Mouse (Mus musculus) adrenal gland, postnatal 36 days (tissue): ENCODE data around the gene Btbd16. TPM values are rescaled to one million over a fixed set of nuclear protein-coding genes. Genes with fewer than 3 reads are reported as not detected.
A peak's percentile ranks its signal among the peaks of the same experiment; 100 is the strongest.

ENCODE experiments used
- DNase-seq, 2 experiments: peaks; one replicate each; pipeline ENCODE4 v3.0.0; 2021; ENCODE audit warnings: mixed read lengths in 1 of 2
- total RNA-seq, 2 experiments: library from RNA; stranded (reverse); gene quantifications; 2 replicates each; pipeline ENCODE4 v1.2.3; 2021

The Btbd16 gene
- total RNA-seq, 2 experiments from 2014 or later: not detected

GRCm38 (mm10) chr7:130818813-130819212, 44.9 kb downstream of the Btbd16 start:
- DNase-seq: no peak

GRCm38 (mm10) chr7:130819624-130820023, 45.8 kb downstream of the Btbd16 start:
- peak in 1 of 2 experiments; percentile 41 for DNase-seq

- DNase-seq: no peak
Observed at GRCm38 (mm10) chr7:130823992-130824391, 50.1 kb downstream of the Btbd16 start.

GRCm38 (mm10) chr7:130826343-130826742, 52.5 kb downstream of the Btbd16 start:
- no peak for DNase-seq

GRCm38 (mm10) chr7:130827431-130827830, 53.6 kb downstream of the Btbd16 start:
- peak; percentile 50 to 68 for DNase-seq

GRCm38 (mm10) chr7:130827844-130828403, 54.1 kb downstream of the Btbd16 start:
- DNase-seq: no peak

GRCm38 (mm10) chr7:130828475-130828874, 54.6 kb downstream of the Btbd16 start:
- no peak for DNase-seq

GRCm38 (mm10) chr7:130831586-130831985, 57.7 kb downstream of the Btbd16 start:
- no peak for DNase-seq

GRCm38 (mm10) chr7:130834299-130834698, 60.4 kb downstream of the Btbd16 start:
- DNase-seq: peak; percentile 11 to 58

- peak; percentile 68 to 71 for DNase-seq
Observed at GRCm38 (mm10) chr7:130834958-130835861, 61.3 kb downstream of the Btbd16 start.

GRCm38 (mm10) chr7:130836066-130836465, 62.2 kb downstream of the Btbd16 start:
- DNase-seq: no peak

GRCm38 (mm10) chr7:130837941-130838657, 64.2 kb downstream of the Btbd16 start:
- no peak for DNase-seq

- DNase-seq: no peak
Observed at GRCm38 (mm10) chr7:130838658-130839025, 64.8 kb downstream of the Btbd16 start.

GRCm38 (mm10) chr7:130839380-130840100, 65.7 kb downstream of the Btbd16 start:
- DNase-seq: no peak

- no peak for DNase-seq
Observed at GRCm38 (mm10) chr7:130847164-130847718, 73.4 kb downstream of the Btbd16 start.

- DNase-seq: no peak
Observed at GRCm38 (mm10) chr7:130854684-130855292, 80.9 kb downstream of the Btbd16 start.

- peak; percentile 11 to 18 for DNase-seq
Observed at GRCm38 (mm10) chr7:130855681-130856080, 81.8 kb downstream of the Btbd16 start.

- DNase-seq: no peak
Observed at GRCm38 (mm10) chr7:130857973-130858372, 84.1 kb downstream of the Btbd16 start.

- no peak for DNase-seq
Observed at GRCm38 (mm10) chr7:130859926-130860325, 86.1 kb downstream of the Btbd16 start.

- no peak for DNase-seq
Observed at GRCm38 (mm10) chr7:130860721-130861142, 86.9 kb downstream of the Btbd16 start.

- no peak for DNase-seq
Observed at GRCm38 (mm10) chr7:130862501-130862900, 88.6 kb downstream of the Btbd16 start.
